Mouse (Mus musculus) monocyte, adult 5-6 weeks (primary cell): ENCODE data around the gene Taf12. TPM values are rescaled to one million over a fixed set of nuclear protein-coding genes. Genes with fewer than 3 reads are reported as not detected.

Source experiments
- total RNA-seq: library from RNA; stranded (forward); fragments of 200-1000, 200-491, 200-594 nt; gene quantifications from 3 replicates; pipeline ENCODE4 v1.2.3, GENCODE M21; 2017

Taf12 gene
- total RNA-seq, 1 experiment from 2014 or later, result 41.7 TPM

Other genes starting within 250 kb of the Taf12 start
- 0.19 to 2.2 TPM (median 0.85 TPM) in 3 replicates for gene Gm10300, start 199.7 kb upstream of the Taf12 start, total RNA-seq
- gene Epb41, start 199.1 kb upstream of the Taf12 start, total RNA-seq, result 92.6 to 112 TPM (median 98.1 TPM) in 3 replicates
- gene Oprd1, start 129.9 kb upstream of the Taf12 start, total RNA-seq, result not detected in 3 replicates
- gene Ythdf2, start 62.1 kb upstream of the Taf12 start, total RNA-seq, result 47.1 to 94.4 TPM (median 48.4 TPM) in 3 replicates
- 17.3 to 29.1 TPM (median 20.7 TPM) in 3 replicates for gene Gmeb1, start 12.8 kb upstream of the Taf12 start, total RNA-seq
- not detected in 3 replicates for gene Rab42, start 29.0 kb downstream of the Taf12 start, total RNA-seq
- 42.3 to 56.8 TPM (median 49.3 TPM) in 3 replicates for gene Trnau1ap, start 55.2 kb downstream of the Taf12 start, total RNA-seq
- gene Rcc1, start 79.2 kb downstream of the Taf12 start, total RNA-seq, result 2.9 to 7.7 TPM (median 6.1 TPM) in 3 replicates
- gene Phactr4, start 148.1 kb downstream of the Taf12 start, total RNA-seq, result 3.2 to 22.5 TPM (median 9.0 TPM) in 3 replicates
- gene Med18, start 189.5 kb downstream of the Taf12 start, total RNA-seq, result 1.3 to 9.4 TPM (median 8.8 TPM) in 3 replicates
- 4.9 to 6.0 TPM (median 5.2 TPM) in 3 replicates for gene Sesn2, start 236.1 kb downstream of the Taf12 start, total RNA-seq